Mouse (Mus musculus) cerebral cortex, adult 2 months (tissue): ENCODE data around the gene Mmp23.

ENCODE experiments used
- WGBS: fragments of 180-500 bp; shearing (Covaris S2); methylation state at CpG from one replicate; pipeline ENCODE4 v1.1.7; 2018; 5-methylcytosine and 5-hydroxymethylcytosine counted together

The Mmp23 gene

GRCm38 (mm10) chr4:155653086-155653450 is at the start of gene Mmp23:
TSS of gene Mmp23 (minus strand) at chr4:155653384.
- 3% methylated on average over 33 of the region's 33 CpGs for WGBS

- 54% methylated on average over 16 of the region's 16 CpGs for WGBS
These were observed 43.4 kb upstream of the Mmp23 start for GRCm38 (mm10) chr4:155696261-155697255.

- WGBS = 64% methylated on average over 4 of the region's 4 CpGs
These were observed 42.4 kb upstream of the Mmp23 start for GRCm38 (mm10) chr4:155695531-155696062.

- 1% methylated on average over 92 of the region's 92 CpGs for WGBS
These were observed 41.6 kb upstream of the Mmp23 start for GRCm38 (mm10) chr4:155694482-155695401.

GRCm38 (mm10) chr4:155694111-155694481 is 40.9 kb upstream of the Mmp23 start, which contains the start of gene Fndc10:
TSS of gene Fndc10 (plus strand) at chr4:155694342.
- WGBS = under 1% methylated on average over 47 of the region's 47 CpGs

- 94% methylated on average over 3 of the region's 3 CpGs for WGBS
These were observed 39.2 kb upstream of the Mmp23 start for GRCm38 (mm10) chr4:155692421-155692820.

- 59% methylated on average over 12 of the region's 12 CpGs for WGBS
These were observed 37.6 kb upstream of the Mmp23 start for GRCm38 (mm10) chr4:155690571-155691375.

GRCm38 (mm10) chr4:155687764-155688163 is 34.6 kb upstream of the Mmp23 start:
- WGBS = 88% methylated on average over 4 of the region's 4 CpGs

GRCm38 (mm10) chr4:155683670-155684277 is 30.6 kb upstream of the Mmp23 start:
- 89% methylated on average over 16 of the region's 19 CpGs for WGBS

- 24% methylated on average over 2 of the region's 2 CpGs for WGBS
These were observed 22.8 kb upstream of the Mmp23 start for GRCm38 (mm10) chr4:155675991-155676390.

GRCm38 (mm10) chr4:155672082-155672481 is 18.9 kb upstream of the Mmp23 start:
- WGBS = 41% methylated on average over 2 of the region's 2 CpGs

GRCm38 (mm10) chr4:155670236-155670635 is 17.1 kb upstream of the Mmp23 start:
- 74% methylated on average over 4 of the region's 4 CpGs for WGBS

- WGBS = 1% methylated on average over 8 of the region's 8 CpGs
These were observed 16.5 kb upstream of the Mmp23 start for GRCm38 (mm10) chr4:155669598-155670075.

- under 1% methylated on average over 72 of the region's 73 CpGs for WGBS
These were observed 15.8 kb upstream of the Mmp23 start, which contains the start of gene Mib2 for GRCm38 (mm10) chr4:155668689-155669597. TSS of gene Mib2 (minus strand) at chr4:155669198.

- 83% methylated on average over 12 of the region's 12 CpGs for WGBS
These were observed 7.5 kb upstream of the Mmp23 start for GRCm38 (mm10) chr4:155660641-155661040.

GRCm38 (mm10) chr4:155658961-155659360 is 5.8 kb upstream of the Mmp23 start:
- WGBS = 91% methylated on average over 10 of the region's 10 CpGs

- WGBS = 89% methylated on average over 13 of the region's 13 CpGs
These were observed 3.1 kb upstream of the Mmp23 start for GRCm38 (mm10) chr4:155656214-155656751.

GRCm38 (mm10) chr4:155654456-155655298 is 1.5 kb upstream of the Mmp23 start:
- WGBS = 30% methylated on average over 52 of the region's 52 CpGs
